Mouse (Mus musculus) adrenal gland, postnatal 10 days (tissue): Measurements from ENCODE around the gene Psmf1. TPM values are rescaled to one million over a fixed set of nuclear protein-coding genes. Genes with fewer than 3 reads are reported as not detected.

ENCODE experiments used
- DNase-seq: peaks from one replicate; pipeline ENCODE4 v3.0.0; 2021; ENCODE audit warnings: mixed read lengths
- long read RNA-seq, 2 experiments: library from polyadenylated mRNA; stranded (forward); transcript quantifications; one replicate each; pipeline ENCODE4 v2.0.0; 2021
- total RNA-seq, 2 experiments: library from RNA; stranded (reverse); gene quantifications; 2 replicates each; pipeline ENCODE4 v1.2.3; 2021

The Psmf1 gene
- 10 to 100 TPM; 37.2 to 40.5 TPM for total RNA-seq
- long read RNA-seq, experiment 1, transcript Psmf1-201 (7 exons, 3,809 nt), result major isoform, 48 of 59 reads
- long read RNA-seq, experiment 1, partial matches to known transcripts, result 6 of 59 reads
- long read RNA-seq, experiment 1, other reads (novel, unspliced or antisense), result 3 of 59 reads
- long read RNA-seq, experiment 2, transcript Psmf1-201 (7 exons, 3,809 nt), result major isoform, 24 of 29 reads
- long read RNA-seq, experiment 2, partial matches to known transcripts, result 0 of 29 reads
- long read RNA-seq, experiment 2, other reads (novel, unspliced or antisense), result 3 of 29 reads

DNA sequence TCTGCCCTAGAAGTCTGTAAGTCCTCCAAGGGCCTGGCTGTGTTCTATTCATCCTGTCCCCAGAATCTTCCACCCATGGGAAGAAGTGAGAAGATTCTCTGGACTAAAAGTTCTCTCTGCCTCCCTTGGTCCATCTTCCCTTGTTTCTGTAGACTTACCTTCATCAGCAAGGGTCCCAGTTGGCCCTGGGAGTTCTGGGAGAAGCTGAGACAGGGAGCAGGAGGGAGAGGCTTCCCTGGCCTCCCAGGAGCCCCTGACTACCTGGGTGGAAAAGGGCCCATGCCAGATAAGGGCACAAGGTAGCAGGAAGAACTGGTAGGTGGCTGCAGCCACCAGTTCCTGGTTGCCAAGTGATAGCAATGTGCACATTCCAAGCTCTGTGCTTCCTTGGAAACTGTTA lies at the start of gene Psmf1:
Gene Psmf1 (minus strand): TSS at position 342 of the 400 bp plus-strand sequence.
- no peak for DNase-seq

DNA sequence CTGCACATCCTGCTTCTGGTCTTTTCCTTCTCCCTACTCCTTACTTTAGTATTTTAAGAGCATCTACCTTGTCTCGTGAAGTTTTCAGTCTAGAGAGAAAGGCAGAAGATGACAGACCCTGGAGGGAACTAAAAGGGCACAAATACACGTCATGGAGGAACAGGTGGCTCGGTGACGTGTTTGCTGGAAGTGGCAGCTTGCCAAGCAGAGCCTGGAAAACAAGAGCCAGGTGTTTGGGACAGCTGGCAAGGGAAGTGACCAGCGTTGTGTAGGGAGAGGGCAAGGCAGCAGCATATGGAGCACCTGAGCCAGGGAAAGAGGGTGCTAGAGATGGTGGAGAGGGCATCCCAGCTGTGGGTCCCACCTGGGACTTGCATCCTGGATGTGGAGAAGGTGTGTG lies 47.2 kb upstream of the Psmf1 start:
- DNase-seq, result no peak

DNA sequence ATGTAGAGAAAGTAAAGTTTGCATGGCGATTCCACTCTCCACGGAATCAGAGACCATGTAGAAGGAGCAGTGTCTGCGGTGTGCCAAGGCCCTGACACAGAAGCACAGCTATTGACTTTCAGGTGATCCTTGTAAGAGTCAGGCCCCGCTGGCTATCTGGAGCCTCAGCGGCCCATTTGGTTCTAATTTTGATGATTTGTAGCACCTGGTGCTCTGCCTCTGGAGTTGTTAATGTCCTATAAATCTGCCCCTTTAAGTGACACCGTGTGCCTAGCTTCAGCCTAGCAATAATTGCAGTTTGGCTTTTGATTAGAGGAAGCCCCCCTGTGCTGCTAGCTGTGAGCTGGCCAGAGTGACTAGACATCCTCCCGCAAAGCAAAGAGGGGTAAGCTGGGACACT lies 46.2 kb upstream of the Psmf1 start:
- no peak for DNase-seq

DNA sequence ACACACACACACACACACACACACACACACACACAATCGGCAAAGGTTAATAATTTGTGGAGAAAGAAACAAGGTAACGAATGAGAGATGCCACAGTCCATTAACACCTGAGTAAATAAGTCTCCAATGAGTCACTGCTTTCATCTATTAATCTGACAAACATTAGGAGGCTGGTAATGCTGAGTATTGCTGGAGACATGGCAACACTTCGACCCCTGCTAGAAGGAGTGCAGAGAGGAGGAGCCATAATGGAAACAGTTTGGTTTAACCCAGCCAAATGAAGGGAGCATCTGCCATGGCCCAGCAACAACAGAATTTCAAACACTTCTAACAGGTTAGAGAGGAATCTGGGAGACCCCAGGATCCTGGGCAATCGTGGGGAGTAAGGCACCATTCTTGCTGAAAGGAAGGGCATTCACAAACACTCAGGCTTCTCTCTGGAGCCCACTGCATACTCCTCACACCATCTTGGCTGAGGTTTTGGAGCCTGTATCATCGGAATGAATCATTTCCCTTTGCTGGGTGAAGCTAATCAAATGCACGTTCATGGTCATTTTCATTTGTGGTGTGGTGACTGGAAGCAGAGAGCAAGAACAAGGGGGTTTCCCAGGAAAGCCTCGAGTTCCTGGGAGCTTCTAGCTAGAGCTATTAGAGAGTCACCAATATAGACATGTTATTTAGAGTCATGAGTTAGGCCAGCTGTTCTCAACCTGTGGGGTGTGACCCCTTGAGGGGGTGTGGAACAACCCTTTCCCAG lies 44.4 kb upstream of the Psmf1 start:
- no peak for DNase-seq

DNA sequence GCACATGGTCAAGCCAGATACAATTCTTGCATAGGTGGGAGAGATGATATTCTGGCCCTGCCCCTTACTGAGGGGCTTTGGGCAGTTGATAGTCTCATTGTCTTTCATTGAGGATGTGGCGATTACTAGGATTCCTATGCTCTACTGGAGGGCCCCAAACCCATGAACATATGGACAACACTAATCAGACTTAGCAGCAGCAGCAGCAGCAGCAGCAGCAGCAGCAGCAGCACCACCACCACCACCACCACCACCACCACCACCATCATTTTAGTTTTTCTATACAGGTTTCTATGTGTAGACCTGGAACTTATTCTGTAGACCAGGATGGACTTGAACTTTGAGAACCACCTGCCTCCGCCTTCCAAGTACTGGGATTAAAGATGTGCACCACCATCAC lies 39.5 kb upstream of the Psmf1 start:
- no peak for DNase-seq

DNA sequence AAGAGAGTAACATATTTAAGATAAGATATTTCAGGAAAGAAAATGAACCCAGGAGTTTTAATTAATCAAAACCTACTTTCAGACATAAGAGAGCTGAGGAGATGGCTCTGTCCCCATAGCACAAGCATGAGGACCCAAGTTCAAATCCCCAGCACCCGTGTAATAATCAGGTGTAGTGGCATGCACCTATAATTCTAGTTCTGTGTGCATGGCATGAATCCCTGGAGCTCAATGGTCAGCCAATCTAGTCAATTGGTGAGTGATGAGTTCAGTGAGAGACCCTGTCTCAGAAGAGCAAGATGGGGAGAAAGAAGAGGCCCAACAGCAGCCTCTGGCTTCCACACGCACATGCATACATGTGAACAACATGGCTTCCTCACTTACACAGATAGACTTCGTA lies 33.4 kb upstream of the Psmf1 start:
- DNase-seq, result no peak

DNA sequence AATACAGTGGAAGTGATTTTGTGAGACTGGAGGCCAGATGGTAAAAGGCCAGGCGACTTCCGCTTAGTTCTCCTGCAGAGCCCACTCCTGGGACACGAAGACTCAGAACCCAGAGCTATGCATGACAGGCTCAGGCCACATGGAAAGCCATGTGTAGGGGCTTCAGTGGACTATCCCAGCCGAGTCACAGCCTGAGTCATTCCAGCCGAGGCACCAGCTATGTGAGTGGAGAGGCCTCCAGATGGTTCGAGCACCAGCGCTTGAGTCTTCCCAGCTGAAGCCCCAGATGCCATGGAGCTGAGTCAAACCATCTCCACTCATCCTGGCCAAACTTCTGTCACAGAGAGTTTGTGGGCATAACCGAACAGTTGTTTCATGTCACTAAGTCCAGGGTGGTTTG lies 29.5 kb upstream of the Psmf1 start:
- no peak for DNase-seq

DNA sequence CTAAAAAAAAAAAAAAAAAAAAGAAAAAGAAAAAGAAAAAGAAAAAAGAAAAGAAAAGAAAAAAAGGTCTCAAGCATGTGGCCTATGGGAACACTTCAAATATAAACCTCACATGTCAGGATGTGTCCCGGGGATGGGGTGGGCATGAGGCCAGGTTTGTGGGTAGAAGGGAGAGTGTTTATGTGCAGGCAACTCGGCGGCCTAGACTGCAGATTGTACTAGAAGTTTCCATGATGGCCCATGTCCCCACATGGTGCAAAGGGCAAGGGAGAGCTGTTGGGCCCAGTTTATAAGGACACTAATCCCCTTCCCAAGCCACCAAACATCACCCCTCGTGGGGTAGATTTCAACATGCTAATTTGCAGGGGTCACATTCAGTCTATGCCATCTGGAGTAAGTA lies 28.2 kb upstream of the Psmf1 start:
- DNase-seq, result no peak

DNA sequence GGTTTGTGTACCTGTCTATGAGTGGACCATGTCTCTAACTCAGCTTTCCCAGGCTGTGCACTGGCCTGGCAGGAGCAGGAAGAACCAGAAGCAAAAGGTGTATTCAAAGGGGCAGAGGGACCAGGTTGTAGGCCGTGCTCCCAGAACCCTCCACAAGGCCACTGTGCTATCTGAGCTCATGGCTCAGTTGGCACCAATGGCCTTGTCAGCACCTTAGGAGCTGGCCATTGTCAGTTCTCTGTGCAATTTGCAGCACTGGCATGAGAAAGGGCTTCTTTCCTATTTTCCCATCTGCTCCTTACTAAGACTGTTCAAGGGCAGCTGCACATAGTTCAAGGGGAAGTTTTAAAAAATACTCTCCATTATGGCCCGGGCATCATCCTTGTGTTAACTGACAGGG lies 20.6 kb upstream of the Psmf1 start:
- DNase-seq, result no peak

DNA sequence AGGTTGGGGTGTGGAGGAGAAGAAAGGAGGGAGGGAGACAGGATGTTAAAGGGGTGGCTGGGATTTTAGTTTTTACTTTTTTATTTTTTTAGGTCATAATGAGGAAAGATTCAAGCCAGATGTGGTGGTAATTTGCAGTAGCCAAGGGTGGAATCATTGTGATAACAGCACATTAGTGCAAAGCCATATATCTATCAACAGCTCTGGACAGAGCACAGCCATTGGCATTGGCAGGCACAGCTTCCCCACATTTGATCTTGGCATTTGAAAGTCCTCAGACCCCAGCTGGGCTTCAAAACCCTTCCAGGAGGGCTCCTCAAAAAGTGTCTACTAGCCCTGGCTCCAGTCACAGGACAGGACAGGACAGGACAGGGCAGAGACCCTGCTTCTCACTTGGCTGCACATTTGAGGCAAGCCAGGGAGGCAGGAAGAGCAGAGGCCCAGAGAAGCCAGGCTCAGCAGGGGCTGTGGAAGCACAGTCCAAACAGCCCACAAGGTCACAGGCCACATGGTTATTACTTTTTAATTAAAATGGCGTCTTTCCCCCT lies 14.9 kb upstream of the Psmf1 start:
- no peak for DNase-seq

DNA sequence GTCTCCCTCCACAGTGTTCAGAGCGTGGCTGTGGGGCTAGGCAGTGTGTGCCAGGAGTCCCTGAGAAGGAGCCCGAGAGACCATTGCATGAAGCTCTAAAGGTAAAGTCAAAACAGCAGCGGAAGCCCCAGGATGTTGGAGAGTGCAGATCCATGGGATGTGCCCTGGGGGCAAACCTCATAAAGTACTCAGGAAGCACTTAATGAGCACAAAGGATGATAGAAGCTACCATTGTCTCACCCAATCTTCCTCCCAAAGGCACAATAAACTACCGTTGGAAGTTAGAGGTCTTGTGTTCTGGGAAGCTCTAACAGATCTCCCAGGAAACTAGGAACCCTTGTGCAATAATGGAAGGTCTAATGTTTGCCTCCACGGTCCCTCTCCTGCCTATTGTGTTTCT lies 13.5 kb upstream of the Psmf1 start:
- no peak for DNase-seq

DNA sequence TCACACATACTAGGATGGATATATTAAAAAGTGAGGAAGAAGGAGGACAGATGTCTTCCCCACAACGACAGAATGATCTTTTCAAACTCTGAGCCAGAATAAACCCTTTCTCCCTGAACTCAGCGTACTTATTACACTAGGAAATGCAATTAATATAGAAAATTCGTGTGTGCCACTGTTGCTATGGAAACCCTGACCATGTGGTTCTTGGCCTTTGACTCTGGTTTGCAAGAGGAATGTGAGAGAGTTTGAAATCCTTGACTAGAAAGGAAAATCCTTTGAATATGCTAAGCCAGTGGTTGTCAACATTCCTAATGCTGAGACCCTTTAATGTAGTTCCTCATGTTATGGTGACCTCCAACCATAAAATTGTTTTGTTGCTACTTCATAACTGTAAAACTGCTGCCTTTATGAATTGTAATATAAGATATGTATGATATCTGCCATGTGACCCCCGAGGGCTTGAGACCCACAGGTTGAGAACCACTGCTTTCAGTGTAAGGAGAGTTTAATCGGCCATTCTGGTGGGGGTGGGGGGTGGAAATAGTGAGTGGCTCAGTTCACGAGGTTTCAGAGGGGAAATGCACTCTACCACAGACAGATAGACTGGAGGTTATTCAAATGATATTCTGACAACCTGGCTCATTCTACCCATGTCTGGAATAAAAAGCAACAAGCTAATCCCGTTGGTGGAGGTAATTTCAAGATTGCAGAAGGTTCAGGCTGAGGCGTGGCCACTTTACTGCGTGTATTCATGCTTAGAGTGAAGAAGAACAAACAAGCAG lies 12.5 kb upstream of the Psmf1 start:
- no peak for DNase-seq

DNA sequence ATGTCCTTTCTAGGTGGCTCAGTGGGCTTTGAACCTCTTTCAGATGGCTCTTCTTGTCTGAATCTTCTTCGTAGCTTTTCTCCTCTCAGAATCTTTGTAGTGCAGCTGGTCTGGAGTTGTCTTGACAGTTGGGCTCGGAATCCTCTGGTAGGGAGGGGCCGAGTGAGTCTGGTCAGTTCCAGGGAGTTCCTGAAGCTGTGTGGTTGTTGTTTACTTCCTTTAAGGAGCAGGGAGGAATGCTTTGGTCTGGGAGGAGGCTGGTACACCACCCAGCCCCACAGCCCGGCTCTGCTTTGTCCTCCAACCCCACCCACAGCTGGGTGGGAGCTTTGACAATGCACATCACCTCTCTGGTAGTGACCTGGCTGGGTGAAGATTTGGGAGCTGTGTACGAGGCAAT lies 7.3 kb upstream of the Psmf1 start:
- DNase-seq, result no peak

DNA sequence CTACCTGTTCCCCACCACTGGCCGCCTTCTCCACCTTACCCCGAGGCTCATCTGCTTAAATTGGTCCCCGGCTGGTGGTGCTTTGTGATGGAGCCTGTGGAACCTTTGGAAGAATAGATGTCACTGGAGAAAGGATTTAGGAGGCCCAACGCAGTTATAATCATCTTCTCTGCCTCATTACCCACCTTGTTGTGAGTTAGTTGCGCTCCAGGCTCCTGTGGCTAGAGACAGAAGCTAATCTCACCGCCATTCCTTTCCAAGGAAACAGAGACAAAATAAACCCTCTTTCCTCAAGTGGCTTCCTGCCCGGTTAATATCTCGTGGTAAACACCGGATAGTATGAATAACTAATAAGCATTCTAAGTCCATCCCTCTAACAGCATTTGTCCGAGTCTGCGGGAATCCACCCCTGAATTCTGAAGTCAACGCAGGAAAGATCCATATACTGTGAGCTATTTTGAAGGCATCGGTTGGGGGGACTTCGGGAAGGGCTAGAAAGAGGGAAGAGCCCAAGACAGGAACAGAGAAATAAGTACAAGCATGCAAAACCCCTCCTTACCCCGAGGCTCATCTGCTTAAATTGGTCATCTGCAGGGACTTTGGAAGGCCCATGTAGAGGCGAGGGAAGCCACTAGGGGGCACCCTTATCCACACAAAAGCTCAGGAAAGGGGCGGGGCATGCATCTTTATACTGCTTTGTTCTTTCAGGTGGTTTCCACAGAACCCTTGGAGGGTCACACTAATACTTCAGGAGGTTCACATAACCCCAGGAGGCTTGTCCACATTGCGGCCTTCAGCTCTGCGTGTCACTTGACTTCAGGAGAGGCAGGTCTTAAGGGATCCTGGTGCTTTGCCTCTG lies 4.1 kb upstream of the Psmf1 start:
- peak; percentile 83 for DNase-seq

DNA sequence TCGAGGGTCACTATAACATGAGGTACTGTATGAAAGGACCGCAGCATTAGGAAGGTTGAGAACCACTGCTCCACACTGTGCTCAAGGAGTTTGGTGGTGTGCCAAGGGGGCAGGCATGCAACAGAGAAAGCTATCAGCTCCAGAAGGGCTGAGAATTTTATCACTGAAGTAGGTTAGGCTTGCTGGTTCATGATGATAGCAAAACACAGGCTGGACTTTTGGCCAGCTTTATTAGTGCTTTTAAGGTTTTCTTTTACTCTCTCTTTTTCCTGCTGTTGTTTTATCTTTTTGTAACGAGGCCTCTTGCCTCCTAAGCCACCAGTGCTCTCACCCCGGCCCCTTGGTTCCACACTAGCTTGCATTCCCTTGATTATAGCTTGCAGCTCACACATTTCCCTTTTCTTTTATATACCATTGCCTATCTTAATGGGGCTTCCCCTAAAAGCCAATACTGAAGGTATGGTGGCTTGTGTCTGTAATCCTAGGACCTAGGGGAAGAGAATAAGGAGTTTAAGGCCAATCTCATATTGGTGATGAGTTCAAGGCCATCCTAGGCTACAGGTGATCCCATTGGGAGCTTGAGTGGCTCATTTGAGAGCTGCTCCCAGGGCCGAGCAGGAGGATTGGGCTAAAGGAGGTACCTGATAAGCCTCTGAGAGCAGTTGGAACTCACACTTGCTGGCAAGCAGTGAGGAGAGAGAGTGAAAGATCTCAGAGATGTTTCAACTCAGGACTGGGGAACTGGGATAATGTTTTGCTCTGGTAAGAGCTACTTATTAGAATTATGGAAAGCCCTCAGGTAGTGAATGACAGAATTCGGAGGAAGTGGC lies 921 bp downstream of the Psmf1 start:
- no peak for DNase-seq

DNA sequence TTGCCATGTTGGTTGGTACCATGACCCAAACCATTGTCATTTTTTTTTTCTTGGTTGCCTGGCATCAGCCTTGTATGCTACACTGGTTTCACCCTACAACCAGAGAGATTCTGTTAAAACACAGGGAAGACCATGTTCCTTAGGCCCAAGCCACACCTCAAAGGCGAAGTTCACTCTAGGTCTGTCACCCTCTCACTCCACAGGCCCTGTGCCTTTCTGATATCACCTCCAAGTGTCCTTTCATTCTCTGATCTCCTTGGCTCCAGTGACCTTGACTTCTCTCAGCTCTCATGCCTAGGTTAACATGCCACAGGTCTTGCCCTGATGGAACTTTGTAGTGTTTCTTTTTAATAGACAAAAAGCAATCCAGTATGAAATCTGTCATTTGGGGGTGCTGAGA lies 1.9 kb downstream of the Psmf1 start:
- no peak for DNase-seq

DNA sequence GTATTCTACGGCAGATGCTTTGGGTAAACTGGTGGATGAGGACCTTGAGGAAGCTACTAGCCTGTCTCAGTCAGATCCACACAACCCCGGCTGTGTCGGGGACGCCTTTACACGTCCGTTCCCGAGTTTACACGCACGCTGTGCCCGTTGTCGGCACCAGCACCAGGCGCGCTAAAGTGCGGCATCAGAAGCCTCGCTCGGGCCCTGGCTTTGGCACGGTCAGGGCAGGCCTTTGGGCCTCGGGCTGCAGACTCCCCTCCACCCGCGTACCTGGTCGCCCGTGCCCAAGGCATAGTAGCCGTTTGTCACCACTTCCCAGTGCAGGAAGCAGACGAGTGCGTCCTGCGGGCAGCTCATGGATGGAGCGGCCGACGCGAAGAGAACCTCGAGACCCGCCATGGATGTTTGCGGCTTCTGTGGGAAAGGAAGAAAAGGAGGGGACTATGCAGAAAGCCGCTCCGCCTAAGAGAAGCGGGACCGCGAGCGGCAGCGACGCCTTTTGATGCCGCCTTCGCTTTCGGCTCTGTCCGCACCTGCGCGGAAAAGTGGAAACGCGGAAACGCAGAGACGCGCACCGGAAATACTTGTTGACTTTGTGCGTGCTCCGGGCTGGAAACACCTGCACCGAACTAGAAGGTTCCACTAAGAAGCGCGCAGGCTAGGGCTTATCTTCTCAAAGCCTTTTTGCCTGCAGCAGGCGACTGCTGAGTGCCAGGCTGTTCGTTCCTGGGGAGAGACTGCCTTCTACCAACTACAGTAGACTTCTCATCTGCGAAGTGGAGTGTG lies 3.1 kb downstream of the Psmf1 start:
- peak; percentile 91 for DNase-seq

DNA sequence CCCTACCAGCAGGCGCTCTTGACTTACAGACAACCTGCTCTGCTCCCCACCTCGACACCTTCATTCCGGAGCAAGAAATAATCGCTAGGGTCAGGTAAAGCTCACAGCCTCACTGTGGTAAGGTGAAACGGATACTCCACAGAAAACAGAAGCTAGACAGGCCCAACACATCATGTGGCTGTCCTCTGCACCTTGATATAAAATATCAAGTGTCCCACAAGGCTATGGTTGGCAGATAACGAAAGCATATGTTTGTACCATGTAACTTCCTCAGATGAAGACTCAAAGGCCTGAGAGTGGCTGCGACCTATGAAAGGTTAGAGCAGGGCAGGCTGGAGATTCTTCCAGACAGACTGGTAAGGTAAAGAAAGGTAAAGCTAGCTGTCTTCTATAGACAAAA lies 4.5 kb downstream of the Psmf1 start:
- DNase-seq, result no peak

DNA sequence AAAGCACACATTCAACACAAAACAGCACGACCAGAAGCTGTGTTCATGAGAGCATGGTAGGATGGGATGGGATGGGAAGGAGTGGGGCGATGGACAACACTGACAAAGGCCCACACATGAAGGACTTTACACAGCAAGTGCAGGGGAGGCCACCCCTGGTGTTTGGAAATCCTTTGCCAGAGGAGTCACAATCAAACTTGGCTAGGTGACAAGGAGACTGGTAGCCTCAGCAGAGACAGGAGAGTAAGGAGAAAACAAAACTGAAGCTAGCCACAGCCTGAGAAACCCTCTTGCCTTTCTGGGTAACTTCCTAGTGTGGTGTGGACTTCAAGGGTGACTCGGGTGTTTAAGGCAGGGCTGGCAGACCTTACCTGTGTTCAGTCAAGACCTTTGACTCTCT lies 4.9 kb downstream of the Psmf1 start:
- no peak for DNase-seq

DNA sequence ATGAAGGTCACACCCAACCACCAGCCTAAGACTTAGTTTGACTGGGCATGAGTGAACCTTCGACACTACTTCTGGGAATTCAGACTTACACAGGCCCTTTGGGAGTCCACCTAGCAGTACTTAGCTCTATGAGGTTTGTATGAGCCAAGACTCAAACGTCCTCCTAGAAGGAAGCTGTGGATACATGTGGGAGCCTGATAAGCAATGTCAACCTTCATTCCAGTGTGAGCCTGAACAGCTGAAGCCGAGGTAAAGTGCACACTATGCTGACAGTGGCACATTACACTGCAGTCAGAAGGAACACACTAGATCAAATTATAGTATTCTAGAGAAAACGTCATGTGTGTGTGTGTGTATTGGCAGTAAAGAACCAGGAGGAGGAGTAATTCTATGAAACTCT lies 5.5 kb downstream of the Psmf1 start:
- no peak for DNase-seq
